Mouse (Mus musculus) midbrain, embryonic 11.5 days (tissue): ENCODE results near the gene Tmem179. TPM values are rescaled to one million over a fixed set of nuclear protein-coding genes. Genes with fewer than 3 reads are reported as not detected.
A peak's percentile ranks its signal among the peaks of the same experiment; 100 is the strongest.

Source experiments
- ATAC-seq: fragments of 200-750 bp; cut with Nextera tagmentation; 2 replicates; pipeline ENCODE4 v1.8.0; 2017; ENCODE audit warnings: moderate TSS enrichment, moderate library complexity; ENCODE audit not compliant: low FRiP score
- DNase-seq: peaks from one replicate; pipeline ENCODE4 v3.0.0; 2015; ENCODE audit warnings: low spot score; ENCODE audit errors: missing footprints
- H3K27ac ChIP-seq: fragments of 300-500 bp; sonication (generic); 2 replicates; pipeline ENCODE4 v1.5.1; 2014; ENCODE audit warnings: low read depth, low read length
- H3K27me3 ChIP-seq: fragments of 300-500 bp; sonication (generic); 2 replicates; pipeline ENCODE4 v1.6.1; 2014; ENCODE audit warnings: mild to moderate bottlenecking, low read length, moderate library complexity, mixed read lengths; ENCODE audit not compliant: control insufficient read depth, insufficient read depth
- H3K36me3 ChIP-seq: fragments of 300-500 bp; sonication (generic); 2 replicates; pipeline ENCODE4 v1.6.1; 2014; ENCODE audit warnings: mild to moderate bottlenecking, low read length, moderate library complexity, mixed read lengths; ENCODE audit not compliant: control insufficient read depth, insufficient read depth
- H3K4me1 ChIP-seq: fragments of 300-500 bp; sonication (generic); 2 replicates; pipeline ENCODE4 v1.6.1; 2014; ENCODE audit warnings: low read length; ENCODE audit not compliant: control insufficient read depth, insufficient read depth
- H3K4me2 ChIP-seq: fragments of 300-500 bp; sonication (generic); 2 replicates; pipeline ENCODE4 v1.6.1; 2014; ENCODE audit warnings: mild to moderate bottlenecking, moderate library complexity
- H3K4me3 ChIP-seq: fragments of 300-500 bp; sonication (generic); 2 replicates; pipeline ENCODE4 v1.5.1; 2014; ENCODE audit warnings: low read depth, low read length
- H3K9ac ChIP-seq: fragments of 300-500 bp; sonication (generic); 2 replicates; pipeline ENCODE4 v1.6.1; 2014; ENCODE audit warnings: low read length
- H3K9me3 ChIP-seq: fragments of 300-500 bp; sonication (generic); 2 replicates; pipeline ENCODE4 v1.6.1; 2016; ENCODE audit warnings: low read length; ENCODE audit not compliant: control insufficient read depth
- WGBS: fragments of 180-500 bp; shearing (Covaris S2); extraction: QIAGEN DNeasy Blood & Tissue Kit; methylation state at CpG from one replicate; pipeline ENCODE4 v1.1.7; 2014; 5-methylcytosine and 5-hydroxymethylcytosine counted together
- polyA plus RNA-seq: library from polyadenylated mRNA; unstranded; fragments of >200 nt; fragmentation: Nextera tagmentation; extraction: Ambion mirVana; gene quantifications from 2 replicates; pipeline ENCODE4 v1.2.1, GENCODE M21; 2014

Tmem179 gene
- polyA plus RNA-seq, 1 experiment from 2014 or later: 5.9 TPM

GRCm38 (mm10) chr12:112541483-112542091, 25.0 kb upstream of the Tmem179 start:
- Histone ChIP-seq H3K9me3 (no peaks in the 10 kb centered on the region), H3K9ac (peak overlapping the region; percentile 30), H3K4me1 (peaks cover 36% of the 10 kb centered on the region), H3K4me3 (no peak overlapping the region), H3K4me2 (no peak overlapping the region), H3K27me3 (no peaks in the 10 kb centered on the region), H3K27ac (peak overlapping the region; percentile 57), H3K36me3 (no peaks in the 10 kb centered on the region)
- ATAC-seq: peak; percentile 50
- DNase-seq: peak; percentile 90
- WGBS: 12% methylated on average over 8 of the region's 8 CpGs

- no peaks in the 10 kb centered on the region for H3K9me3 ChIP-seq
- H3K4me2 ChIP-seq: no peak overlapping the region
- WGBS: 90% methylated on average over 12 of the region's 12 CpGs
- H3K27me3 ChIP-seq: no peaks in the 10 kb centered on the region
- no peak overlapping the region for H3K4me3 ChIP-seq
- H3K9ac ChIP-seq: no peak overlapping the region
- no peaks in the 10 kb centered on the region for H3K36me3 ChIP-seq
- DNase-seq: no peak
- no peak overlapping the region for H3K27ac ChIP-seq
- no peak for ATAC-seq
- H3K4me1 ChIP-seq: peaks cover 31% of the 10 kb centered on the region
These were observed 23.8 kb upstream of the Tmem179 start for GRCm38 (mm10) chr12:112540321-112540720.

- DNase-seq (no peak), ATAC-seq (no peak)
- Histone ChIP-seq H3K36me3 (no peaks in the 10 kb centered on the region), H3K27me3 (no peaks in the 10 kb centered on the region), H3K4me2 (no peak overlapping the region), H3K4me1 (peaks cover 24% of the 10 kb centered on the region), H3K4me3 (no peak overlapping the region), H3K27ac (no peak overlapping the region), H3K9ac (no peak overlapping the region), H3K9me3 (no peaks in the 10 kb centered on the region)
- 90% methylated on average over 7 of the region's 7 CpGs for WGBS
These were observed 23.0 kb upstream of the Tmem179 start for GRCm38 (mm10) chr12:112539466-112539965.

GRCm38 (mm10) chr12:112538356-112538755, 21.8 kb upstream of the Tmem179 start:
- H3K4me2 ChIP-seq: no peak overlapping the region
- no peaks in the 10 kb centered on the region for H3K36me3 ChIP-seq
- no peaks in the 10 kb centered on the region for H3K27me3 ChIP-seq
- peaks cover 24% of the 10 kb centered on the region for H3K4me1 ChIP-seq
- ATAC-seq: no peak
- no peak overlapping the region for H3K27ac ChIP-seq
- no peak for DNase-seq
- 94% methylated on average over 9 of the region's 9 CpGs for WGBS
- H3K9ac ChIP-seq: no peak overlapping the region
- no peak overlapping the region for H3K4me3 ChIP-seq
- no peaks in the 10 kb centered on the region for H3K9me3 ChIP-seq

- no peak overlapping the region for H3K4me2 ChIP-seq
- H3K4me1 ChIP-seq: peaks cover 18% of the 10 kb centered on the region
- H3K9me3 ChIP-seq: no peaks in the 10 kb centered on the region
- H3K27me3 ChIP-seq: no peaks in the 10 kb centered on the region
- H3K4me3 ChIP-seq: no peak overlapping the region
- DNase-seq: no peak
- no peak overlapping the region for H3K9ac ChIP-seq
- WGBS: 87% methylated on average over 6 of the region's 6 CpGs
- no peak overlapping the region for H3K27ac ChIP-seq
- H3K36me3 ChIP-seq: no peaks in the 10 kb centered on the region
- ATAC-seq: no peak
These were observed 20.7 kb upstream of the Tmem179 start for GRCm38 (mm10) chr12:112537233-112537632.

- Histone ChIP-seq H3K9ac (no peak overlapping the region), H3K27me3 (no peaks in the 10 kb centered on the region), H3K4me1 (no peaks in the 10 kb centered on the region), H3K36me3 (no peaks in the 10 kb centered on the region), H3K4me2 (no peak overlapping the region), H3K27ac (no peak overlapping the region), H3K4me3 (no peak overlapping the region), H3K9me3 (no peaks in the 10 kb centered on the region)
- 76% methylated on average over 4 of the region's 4 CpGs for WGBS
- no peak for DNase-seq
- ATAC-seq: no peak
These were observed 17.2 kb upstream of the Tmem179 start for GRCm38 (mm10) chr12:112533758-112534157.

- Histone ChIP-seq H3K9ac (0 out of 2 replicates have a peak overlapping the region, but pooled peaks have one; percentile 30), H3K36me3 (no peaks in the 10 kb centered on the region), H3K4me1 (peaks cover 15% of the 10 kb centered on the region; the same call in 1 of the 2 replicates), H3K4me2 (no peak overlapping the region), H3K27ac (no peak overlapping the region), H3K4me3 (no peak overlapping the region), H3K9me3 (no peaks in the 10 kb centered on the region), H3K27me3 (no peaks in the 10 kb centered on the region)
- 55% methylated on average over 4 of the region's 4 CpGs for WGBS
- 0 out of 2 replicates have a peak, but pooled peaks have one; percentile 38 for ATAC-seq
- DNase-seq: no peak
These were observed 1.6 kb upstream of the Tmem179 start for GRCm38 (mm10) chr12:112518105-112518504.

- no peak for ATAC-seq
- H3K36me3 ChIP-seq: no peaks in the 10 kb centered on the region
These were observed 1.6 kb downstream of the Tmem179 start for GRCm38 (mm10) chr12:112514897-112515296.

GRCm38 (mm10) chr12:112510733-112511372, 5.7 kb downstream of the Tmem179 start:
- ATAC-seq: peak; percentile 38; the same call in 1 of the 2 replicates
- peaks cover 8% of the 10 kb centered on the region for H3K4me1 ChIP-seq
- peak overlapping the region; percentile 24 for H3K4me3 ChIP-seq
- peak; percentile 92 for DNase-seq
- peaks cover 19% of the 10 kb centered on the region for H3K27me3 ChIP-seq
- H3K27ac ChIP-seq: peak overlapping the region; percentile 26; the same call in 1 of the 2 replicates
- no peak overlapping the region; the same call in 1 of the 2 replicates for H3K9ac ChIP-seq
- H3K9me3 ChIP-seq: no peaks in the 10 kb centered on the region
- WGBS: 2% methylated on average over 62 of the region's 62 CpGs
- H3K4me2 ChIP-seq: peak overlapping the region; percentile 42
- no peaks in the 10 kb centered on the region for H3K36me3 ChIP-seq

More at GRCm38 (mm10) chr12:112514897-112515296, 1.6 kb downstream of the Tmem179 start:
- no peak overlapping the region for H3K4me2 ChIP-seq
- H3K9me3 ChIP-seq: no peaks in the 10 kb centered on the region
- DNase-seq: no peak
- peaks cover 21% of the 10 kb centered on the region for H3K4me1 ChIP-seq
- peaks cover 19% of the 10 kb centered on the region for H3K27me3 ChIP-seq
- WGBS: 54% methylated on average over 3 of the region's 3 CpGs
- H3K27ac ChIP-seq: no peak overlapping the region
- H3K4me3 ChIP-seq: no peak overlapping the region
- H3K9ac ChIP-seq: no peak overlapping the region
